Mouse (Mus musculus) B cell, adult 2 months (primary cell): ENCODE data around the gene Gamt.

Experiments used
- DNase-seq, 2 experiments: peaks; one replicate each; pipeline ENCODE4 v3.0.0; 2022

The Gamt gene

DNA sequence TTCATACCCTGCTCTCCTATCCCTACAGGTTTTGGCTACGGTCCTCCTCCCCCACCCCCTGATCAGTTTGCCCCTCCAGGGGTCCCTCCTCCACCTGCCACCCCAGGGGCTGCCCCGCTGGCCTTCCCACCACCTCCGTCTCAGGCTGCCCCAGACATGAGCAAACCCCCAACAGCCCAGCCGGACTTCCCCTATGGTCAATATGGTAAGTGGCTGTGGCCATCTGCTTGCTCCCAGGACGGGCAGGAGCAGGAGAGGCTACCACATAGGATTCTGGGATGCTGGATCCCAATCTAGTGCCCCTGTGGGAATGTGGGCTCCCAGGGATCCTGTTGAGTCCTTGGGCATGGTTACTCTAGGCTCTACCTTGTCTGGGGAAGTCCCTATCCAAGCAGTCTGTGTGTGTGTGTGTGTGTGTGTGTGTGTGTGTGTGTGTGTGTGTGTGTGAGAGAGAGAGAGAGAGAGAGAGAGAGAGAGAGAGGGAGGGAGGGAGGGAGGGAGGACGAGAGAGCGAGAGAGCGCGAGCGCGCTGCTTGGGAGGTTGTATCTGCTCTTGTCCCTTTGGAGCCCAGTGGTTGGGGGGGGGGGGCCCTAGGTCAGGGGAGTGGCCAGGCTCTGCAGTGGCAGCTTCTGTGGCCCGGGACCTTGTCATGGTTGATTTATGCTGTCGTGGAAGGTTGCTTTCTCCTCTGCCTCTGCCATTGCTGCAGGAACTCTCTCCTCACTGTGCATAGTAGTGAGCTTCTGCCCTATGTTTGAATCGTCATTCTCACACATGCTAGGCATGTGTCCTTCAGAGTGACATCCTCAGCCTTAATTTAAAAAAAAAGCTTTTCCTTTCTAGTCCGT lies 24.6 kb upstream of the Gamt start:
- no peak for DNase-seq

DNA sequence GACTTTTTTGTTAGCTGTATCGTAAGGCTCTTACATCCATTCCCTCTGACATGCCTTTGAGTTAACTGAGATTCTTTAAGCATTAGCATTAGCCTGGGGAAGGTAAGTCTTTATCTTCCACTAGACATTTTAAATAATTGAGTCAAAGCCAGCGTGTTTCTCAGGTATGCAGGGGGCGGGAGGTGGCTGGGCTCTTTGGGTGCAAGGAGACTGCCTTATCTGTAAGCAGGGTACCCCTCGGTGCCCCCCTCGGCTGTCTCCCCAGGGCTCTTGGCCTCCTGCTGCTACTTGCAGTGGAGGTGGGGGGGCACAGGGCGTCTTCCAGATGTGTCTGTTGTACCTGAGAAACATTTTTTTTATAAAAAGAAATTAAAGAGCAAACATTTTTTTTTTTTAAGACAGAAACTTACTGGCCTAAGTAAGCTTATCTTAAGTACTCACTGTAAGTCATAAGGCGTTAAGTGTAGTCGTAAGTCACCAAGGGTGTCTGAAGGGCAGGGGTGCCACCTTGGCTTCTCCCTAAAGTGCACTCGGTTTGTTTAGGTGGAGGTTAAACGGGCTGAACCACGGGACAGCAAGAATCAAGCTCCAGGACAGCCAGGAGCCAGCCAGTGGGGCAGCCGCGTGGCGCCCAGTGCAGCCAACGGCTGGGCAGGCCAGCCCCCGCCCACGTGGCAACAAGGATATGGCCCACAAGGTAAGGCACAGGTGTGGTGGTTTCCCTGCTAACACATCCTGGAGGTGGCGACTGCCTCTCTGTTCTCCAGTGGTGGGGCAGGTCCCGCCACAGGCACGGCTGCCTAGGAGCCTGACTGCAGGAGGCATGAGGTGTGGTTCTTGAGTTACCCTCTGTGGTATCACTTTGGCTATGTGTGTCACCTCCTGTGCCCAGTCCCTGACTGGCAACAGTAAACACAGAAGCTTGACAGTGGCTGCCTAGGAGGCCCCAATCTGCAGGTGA lies 21.9 kb upstream of the Gamt start:
- no peak for DNase-seq

- DNase-seq: no peak
Observed at GRCm38 (mm10) chr10:80281921-80282371, 21.1 kb upstream of the Gamt start.

GRCm38 (mm10) chr10:80281304-80281703 lies 20.5 kb upstream of the Gamt start:
- DNase-seq: no peak

DNA sequence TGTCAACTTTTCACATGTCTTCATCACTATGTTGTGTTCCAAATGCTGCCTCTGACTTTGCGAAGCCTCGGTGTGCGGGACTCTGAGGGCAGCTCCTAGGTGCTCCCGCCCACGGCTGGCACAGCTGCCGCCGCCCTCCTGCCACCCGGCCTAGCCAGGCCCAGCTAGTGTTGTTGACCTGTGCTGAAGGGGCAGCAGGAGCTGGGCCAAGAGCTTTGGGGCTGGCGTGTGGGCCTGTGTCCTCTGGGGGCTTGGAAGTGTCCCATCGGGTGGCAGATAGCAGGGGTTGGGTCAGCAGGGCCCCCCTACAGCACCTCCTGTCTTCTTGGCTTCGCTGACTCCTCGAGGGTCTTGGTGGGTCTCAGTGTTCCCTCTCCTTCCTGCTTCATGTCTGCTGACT lies 18.5 kb upstream of the Gamt start:
- DNase-seq: no peak

GRCm38 (mm10) chr10:80278390-80278789 lies 17.6 kb upstream of the Gamt start:
- DNase-seq: no peak

DNA sequence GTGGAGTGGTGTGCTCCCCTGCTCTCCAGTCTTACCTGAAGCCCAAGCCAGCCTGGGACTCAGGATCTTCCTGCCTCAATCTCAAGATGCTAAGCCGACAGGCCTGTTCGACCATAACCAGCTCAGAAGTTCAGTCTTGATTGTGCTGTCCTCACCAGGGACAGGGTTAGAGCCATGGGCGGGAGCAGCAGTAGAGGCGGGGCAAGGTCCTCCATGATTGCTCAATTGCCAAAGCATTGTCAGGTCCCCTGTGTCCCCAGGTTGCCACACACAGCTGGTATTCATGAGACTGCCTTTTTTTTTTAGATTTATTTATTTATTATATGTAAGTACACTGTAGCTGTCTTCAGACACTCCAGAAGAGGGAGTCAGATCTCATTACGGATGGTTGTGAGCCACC lies 15.4 kb upstream of the Gamt start:
- no peak for DNase-seq

DNA sequence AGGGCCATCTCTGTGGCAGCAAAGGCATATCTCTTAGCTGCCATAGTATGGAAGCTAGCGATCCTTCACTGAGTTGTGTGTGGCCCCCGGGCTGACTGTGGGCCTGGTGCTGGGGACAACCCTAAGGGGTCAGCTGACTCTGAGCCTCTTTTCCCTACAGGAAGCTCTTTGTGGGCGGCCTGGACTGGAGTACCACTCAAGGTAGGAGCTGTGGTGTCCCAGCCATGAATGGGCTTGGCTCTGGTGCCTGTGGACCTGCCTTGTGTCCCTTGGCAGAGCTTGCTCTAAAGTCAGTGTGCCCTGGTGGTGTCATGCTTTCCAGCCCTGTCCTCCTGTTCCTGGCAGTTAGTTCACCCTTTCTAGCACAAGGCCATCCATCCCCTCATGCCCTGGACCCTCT lies 13.0 kb upstream of the Gamt start:
- DNase-seq: no peak

GRCm38 (mm10) chr10:80271870-80272585 lies 11.2 kb upstream of the Gamt start:
- no peak for DNase-seq

DNA sequence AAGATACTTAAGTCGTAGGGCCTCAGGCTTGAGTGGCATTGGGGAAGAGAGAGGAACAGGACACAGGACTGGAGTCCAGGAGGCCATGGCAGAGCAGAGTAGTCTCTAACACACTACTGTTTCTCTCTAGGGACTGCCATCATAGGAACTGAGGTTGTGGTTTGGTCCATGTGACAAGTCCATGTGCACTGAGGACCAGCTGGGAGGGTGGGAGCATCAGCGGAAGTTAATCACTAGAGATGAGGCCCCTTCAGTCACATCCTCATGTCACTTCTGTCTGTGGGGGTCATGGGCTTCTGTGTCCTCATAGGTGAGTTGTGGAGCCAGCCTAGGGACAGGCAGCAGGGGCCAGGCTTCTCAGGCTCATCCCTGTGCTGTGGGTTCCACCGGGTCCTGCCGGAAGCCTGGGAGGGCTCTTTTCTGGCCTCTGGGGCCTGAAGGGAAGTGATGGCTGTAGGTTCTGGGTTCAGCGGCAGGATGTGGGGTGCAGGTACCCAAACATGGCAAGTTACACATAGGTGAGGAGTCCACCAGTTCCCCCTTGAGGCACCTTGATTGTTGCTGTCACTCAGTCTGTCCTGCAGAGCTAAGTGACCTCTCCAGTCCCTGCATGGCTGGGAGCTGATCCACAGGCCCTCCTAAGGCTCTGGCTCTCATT lies 10.5 kb upstream of the Gamt start:
- peak; percentile 38 to 45 for DNase-seq

GRCm38 (mm10) chr10:80270734-80271181 lies 9.9 kb upstream of the Gamt start:
- DNase-seq: no peak

DNA sequence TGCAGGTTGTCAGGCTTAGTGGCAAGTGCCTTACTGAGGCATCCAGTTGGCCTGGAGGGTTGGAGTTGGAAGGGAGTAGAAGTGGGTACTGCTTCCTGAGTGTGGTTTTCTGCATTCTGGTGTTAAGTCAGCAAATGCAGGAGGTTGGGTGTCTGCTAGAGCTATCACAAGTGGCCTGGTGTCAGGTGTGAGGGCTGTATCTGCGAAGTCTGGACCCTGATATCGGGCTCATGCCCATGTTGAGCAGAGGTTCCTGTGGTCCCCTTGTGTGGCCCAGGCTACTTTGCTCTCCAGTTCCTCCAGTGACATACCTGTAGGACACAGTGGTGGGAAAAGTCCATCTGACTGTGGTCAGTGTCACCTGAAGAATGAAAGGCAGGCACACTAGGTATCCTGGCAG lies 9.3 kb upstream of the Gamt start:
- DNase-seq: no peak

DNA sequence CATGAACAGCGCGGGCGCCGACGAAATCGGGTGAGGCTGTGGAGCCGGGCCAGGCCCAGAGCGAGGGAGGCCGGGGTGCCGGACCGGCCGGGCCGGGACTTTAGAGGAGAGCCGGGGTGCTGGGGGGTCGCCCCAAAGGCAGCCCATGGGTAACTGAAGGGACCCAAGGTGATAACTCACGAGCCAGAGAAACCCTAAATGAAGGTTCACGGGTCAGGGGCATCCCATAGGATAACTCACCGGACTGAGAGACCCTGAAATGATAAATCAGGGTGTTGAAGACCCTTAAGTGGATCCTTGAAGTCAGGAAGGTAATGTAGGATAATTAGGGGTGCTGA lies 4.3 kb upstream of the Gamt start:
- DNase-seq: no peak

- DNase-seq: peak; percentile 97 to 99
Observed at GRCm38 (mm10) chr10:80264341-80265148, 3.7 kb upstream of the Gamt start.

DNA sequence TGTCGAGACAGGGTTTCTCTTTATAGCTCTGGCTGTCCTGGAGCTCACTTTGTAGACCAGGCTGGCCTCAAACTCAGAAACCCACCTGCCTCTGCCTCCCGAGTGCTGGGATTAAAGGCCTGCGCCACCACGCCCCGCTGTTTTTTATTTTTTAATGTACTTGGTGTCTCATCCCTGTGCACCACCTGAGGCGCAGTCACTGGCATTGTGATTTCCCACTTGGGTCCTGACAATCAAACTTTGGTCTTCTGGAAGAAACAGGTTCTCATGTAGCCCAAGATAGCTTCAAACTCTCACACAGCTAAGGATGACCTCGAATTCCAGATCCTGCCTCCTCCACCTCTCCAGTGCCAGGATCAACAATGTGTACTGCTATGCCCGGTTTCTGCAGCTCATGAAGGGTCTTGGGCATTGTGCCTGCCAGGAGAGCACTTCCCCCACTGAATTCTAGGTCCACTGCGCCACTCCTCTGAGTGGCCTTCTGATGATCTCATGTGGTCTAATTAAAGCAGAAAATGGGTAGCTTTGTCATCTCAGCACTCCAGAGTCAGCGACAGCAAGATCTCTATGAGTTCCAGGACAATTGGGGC lies 2.1 kb upstream of the Gamt start:
- DNase-seq: no peak

DNA sequence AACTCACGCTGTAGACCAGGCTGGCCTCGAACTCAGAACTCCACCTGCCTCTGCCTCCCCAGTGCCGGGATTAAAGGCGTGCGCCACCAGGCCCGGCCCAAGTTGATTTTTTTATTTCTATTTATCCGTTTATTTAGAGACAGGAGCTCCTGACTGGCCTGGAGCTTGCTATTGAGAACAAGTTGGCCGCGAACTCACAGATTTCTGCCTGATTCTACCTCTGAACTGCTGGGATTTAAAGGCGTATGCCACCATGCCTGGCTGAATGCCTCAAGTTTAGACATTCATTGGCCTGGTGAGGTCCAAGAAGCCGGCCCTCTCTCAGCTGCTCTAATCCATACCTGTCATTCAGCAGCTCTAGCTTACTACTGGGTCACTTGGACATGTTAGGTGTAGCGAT lies 1.4 kb upstream of the Gamt start:
- DNase-seq: no peak

GRCm38 (mm10) chr10:80261585-80261968 lies 765 bp upstream of the Gamt start:
- peak; percentile 83 to 85 for DNase-seq

GRCm38 (mm10) chr10:80259861-80260641 lies 761 bp downstream of the Gamt start:
- no peak for DNase-seq

DNA sequence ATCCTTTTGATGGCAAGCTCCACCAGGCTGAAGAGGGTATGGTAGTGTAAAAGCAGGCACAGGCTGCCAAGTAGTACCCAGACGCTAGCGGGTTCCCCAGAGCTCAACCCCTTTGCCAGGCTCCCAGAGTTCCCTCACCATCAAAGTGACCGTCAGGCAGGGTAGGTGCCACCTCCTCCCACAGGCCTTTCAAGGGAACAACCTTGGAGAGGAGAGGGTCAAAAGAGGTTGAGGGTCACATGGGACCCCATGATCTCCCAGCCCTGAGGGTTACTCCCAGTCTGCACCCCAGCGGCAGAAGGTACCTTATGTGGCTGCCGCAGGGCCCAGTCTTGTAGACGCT lies 1.4 kb downstream of the Gamt start:
- no peak for DNase-seq

DNA sequence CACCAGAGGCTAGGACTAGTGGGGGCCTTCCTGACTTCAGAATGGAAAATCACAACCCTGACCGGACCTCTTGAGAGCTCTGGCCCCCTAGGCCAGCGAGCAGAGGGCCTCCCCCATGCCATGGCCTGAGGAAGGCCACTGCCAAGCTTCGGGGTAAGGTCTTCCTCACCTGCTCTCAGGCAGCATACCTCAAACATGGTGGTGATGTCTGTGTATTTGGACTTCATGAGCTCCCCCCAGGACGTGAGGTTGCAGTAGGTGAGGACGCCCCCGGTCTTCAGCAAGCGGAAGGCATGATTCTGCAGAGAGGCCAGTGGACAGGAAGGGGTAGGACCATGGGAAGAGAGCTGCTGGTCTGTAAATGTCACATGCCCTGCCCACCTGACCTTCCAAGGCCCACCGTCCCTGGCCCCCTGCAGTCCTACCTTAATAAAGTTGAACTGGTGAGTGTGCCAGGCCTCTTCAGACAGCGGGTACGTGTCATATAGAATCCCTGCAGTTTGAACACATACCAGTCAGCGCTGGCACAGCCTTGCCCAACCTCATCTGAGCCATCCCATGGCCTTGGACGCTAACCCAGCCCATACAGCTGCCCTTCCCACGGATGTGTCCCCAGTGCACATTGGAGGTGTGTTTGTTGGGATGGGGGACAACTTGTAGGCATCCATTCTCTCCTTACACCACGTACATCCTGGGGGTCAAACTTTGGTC lies 1.9 kb downstream of the Gamt start:
- DNase-seq: no peak
